Mouse (Mus musculus) midbrain, embryonic 12.5 days (tissue): ENCODE data around the gene Nlrp4a. TPM values are rescaled to one million over a fixed set of nuclear protein-coding genes. Genes with fewer than 3 reads are reported as not detected.
"Not testable (repeated sequence)": the region's sequence is repeated elsewhere in the genome, so short reads cannot be mapped to it uniquely, and the experiment has no call there.

Experiments
- ATAC-seq: fragments of 200-750 bp; cut with Nextera tagmentation; 2 replicates; pipeline ENCODE4 v1.8.0; 2017; ENCODE audit warnings: low read depth, moderate TSS enrichment, moderate library complexity; ENCODE audit not compliant: low FRiP score
- H3K27ac ChIP-seq: fragments of 300-500 bp; sonication (generic); replicated peaks from 2 replicates; pipeline ENCODE4 v1.5.1; 2016; ENCODE audit warnings: mild to moderate bottlenecking
- H3K27me3 ChIP-seq: fragments of 300-500 bp; sonication (generic); 2 replicates; pipeline ENCODE4 v1.6.1; 2016; ENCODE audit warnings: mild to moderate bottlenecking
- H3K36me3 ChIP-seq: fragments of 300-500 bp; sonication (generic); 2 replicates; pipeline ENCODE4 v1.6.1; 2016
- H3K4me1 ChIP-seq: fragments of 300-500 bp; sonication (generic); 2 replicates; pipeline ENCODE4 v1.6.1; 2016
- H3K4me2 ChIP-seq: fragments of 300-500 bp; sonication (generic); replicated peaks from 2 replicates; pipeline ENCODE4 v1.6.1; 2016; ENCODE audit warnings: mild to moderate bottlenecking, moderate library complexity
- H3K4me3 ChIP-seq: fragments of 300-500 bp; sonication (generic); 2 replicates; pipeline ENCODE4 v1.5.1; 2016; ENCODE audit warnings: mild to moderate bottlenecking
- H3K9ac ChIP-seq: fragments of 300-500 bp; sonication (generic); replicated peaks from 2 replicates; pipeline ENCODE4 v1.6.1; 2016; ENCODE audit warnings: mild to moderate bottlenecking, moderate library complexity
- H3K9me3 ChIP-seq: fragments of 300-500 bp; sonication (generic); 2 replicates; pipeline ENCODE4 v1.6.1; 2016; ENCODE audit warnings: mild to moderate bottlenecking
- WGBS: fragments of 180-500 bp; shearing (Covaris S2); methylation state at CpG from one replicate; pipeline ENCODE4 v1.1.7; 2016; 5-methylcytosine and 5-hydroxymethylcytosine counted together
- polyA plus RNA-seq: library from polyadenylated mRNA; unstranded; fragments of >200 nt; fragmentation: Nextera tagmentation; extraction: Ambion mirVana; gene quantifications from 2 replicates; pipeline ENCODE4 v1.2.1, GENCODE M21; 2016

Gene Nlrp4a
- polyA plus RNA-seq, result not detected in 2 replicates

DNA sequence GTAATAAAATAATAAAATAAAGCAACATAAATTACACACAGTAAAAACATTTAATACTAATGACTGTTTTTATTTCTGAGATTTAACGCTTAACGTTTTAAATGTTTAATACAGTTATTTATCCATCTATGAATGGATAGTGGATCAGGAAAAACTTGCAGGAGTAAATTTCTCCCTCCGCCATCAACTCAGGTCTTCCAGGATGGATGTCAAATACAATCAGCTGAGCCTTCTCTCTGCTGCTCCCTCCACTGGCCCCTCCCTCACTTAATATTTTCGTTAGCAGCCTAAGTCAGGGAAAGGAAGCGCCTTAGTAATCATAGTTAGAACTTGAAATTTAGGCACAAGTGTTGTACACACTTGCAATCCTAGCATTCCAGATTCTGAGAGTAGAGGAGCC lies at the start of gene Nlrp4a:
TSS of gene Nlrp4a (plus strand) at position 301 of the 400 bp plus-strand sequence.
- Histone ChIP-seq H3K9ac (no peak within 1 kb of the TSS), H3K9me3 (no peaks in the 10 kb centered on the region), H3K27ac (no peak within 1 kb of the TSS), H3K27me3 (no peaks in the 10 kb centered on the region), H3K4me3 (no peak within 1 kb of the TSS), H3K36me3 (no peaks in the 10 kb centered on the region), H3K4me2 (no peak within 1 kb of the TSS), H3K4me1 (no peaks in the 10 kb centered on the region)
- no peak for ATAC-seq
- WGBS, result 86% methylated on average over 5 of the region's 5 CpGs

DNA sequence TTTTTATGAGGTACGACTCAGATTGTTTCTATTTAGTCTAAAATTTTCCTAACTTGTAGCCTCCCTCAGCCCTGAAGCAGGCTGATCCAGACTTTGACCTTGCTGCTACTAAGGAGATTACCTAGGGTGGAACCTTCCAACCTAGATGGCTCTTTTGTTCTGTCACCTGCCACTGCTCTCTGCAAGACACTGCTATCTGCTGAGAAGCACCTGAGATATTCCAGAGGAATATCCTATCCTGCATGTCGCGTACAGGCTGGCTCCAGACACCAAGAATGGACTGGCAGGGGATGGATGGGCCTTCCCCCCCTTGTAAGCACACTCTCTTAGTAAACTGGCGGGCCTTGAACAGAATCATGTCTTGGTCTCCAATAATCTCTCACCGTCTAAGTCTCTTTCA lies 48.2 kb upstream of the Nlrp4a start:
- H3K4me3 ChIP-seq, H3K27me3 ChIP-seq, ATAC-seq, H3K27ac ChIP-seq, H3K9ac ChIP-seq, H3K9me3 ChIP-seq, H3K4me1 ChIP-seq, H3K36me3 ChIP-seq, H3K4me2 ChIP-seq: not testable (repeated sequence)
- 76% methylated on average over 5 of the region's 5 CpGs for WGBS

DNA sequence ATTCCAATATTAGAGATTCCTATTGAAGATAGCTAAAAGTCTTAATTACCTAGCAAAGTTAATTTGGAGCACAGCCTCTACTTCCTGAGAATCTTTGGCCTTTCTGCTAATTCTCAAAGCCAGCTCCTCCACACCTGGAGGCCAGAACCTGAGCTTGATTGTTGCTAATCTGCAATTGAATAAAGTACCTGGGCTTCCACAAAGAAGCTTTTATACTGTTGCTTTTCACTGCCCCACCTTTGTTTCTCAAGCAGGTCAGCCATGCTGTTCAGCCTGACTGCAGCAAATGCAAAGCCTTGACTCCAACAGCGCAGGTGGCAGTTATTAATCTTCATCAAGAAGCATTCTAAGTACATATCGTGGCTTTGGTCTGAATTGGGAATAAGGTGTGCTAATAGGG lies 43.8 kb upstream of the Nlrp4a start:
- H3K9me3 ChIP-seq, result peaks cover 15% of the 10 kb centered on the region; the same call in 1 of the 2 replicates
- H3K27ac ChIP-seq, H3K9ac ChIP-seq, H3K27me3 ChIP-seq, H3K4me1 ChIP-seq, H3K36me3 ChIP-seq, ATAC-seq, H3K4me2 ChIP-seq, H3K4me3 ChIP-seq: not testable (repeated sequence)
- WGBS, result 81% methylated on average over 2 of the region's 2 CpGs

DNA sequence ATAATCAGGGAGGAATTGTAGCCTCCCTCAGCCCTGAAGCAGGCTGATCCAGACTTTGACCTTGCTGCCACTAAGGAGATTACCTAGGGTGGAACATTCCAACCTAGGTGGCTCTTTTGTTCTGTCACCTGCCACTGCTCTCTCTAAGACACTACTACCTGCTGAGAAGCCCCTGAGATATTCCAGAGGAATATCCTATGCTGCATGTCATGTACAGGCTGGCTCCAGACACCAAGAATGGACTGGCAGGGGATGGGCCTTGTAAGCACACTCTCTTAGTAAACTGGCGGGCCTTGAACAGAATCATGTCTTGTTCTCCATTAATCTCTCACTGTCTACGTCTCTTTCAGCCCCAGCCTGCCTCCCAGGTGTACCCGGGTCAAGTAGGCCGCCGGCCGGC lies 43.1 kb upstream of the Nlrp4a start:
- H3K36me3 ChIP-seq, H3K4me2 ChIP-seq, H3K27ac ChIP-seq, H3K4me3 ChIP-seq, ATAC-seq, H3K27me3 ChIP-seq, H3K9ac ChIP-seq, H3K4me1 ChIP-seq: not testable (repeated sequence)
- H3K9me3 ChIP-seq, result peaks cover 13% of the 10 kb centered on the region; the same call in 1 of the 2 replicates
- 88% methylated on average over 6 of the region's 6 CpGs for WGBS

DNA sequence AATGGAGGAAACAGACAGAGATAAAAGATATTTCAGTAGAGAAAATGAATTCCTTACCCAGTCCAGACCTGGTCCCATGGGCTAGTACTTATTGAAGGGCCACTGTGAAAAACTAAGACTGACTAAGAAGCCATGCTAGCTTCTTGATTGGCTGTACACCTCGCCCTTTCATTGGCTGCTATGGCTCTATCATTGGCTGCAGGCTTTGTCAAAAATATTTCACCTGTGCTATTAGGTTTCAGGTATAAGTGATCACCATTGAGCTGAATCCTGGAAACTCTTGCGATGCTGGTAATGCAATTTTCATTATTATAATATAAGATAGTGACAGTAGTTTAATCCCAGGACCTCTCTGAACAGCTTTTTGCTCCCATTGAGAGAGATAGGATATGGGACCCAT lies 31.3 kb upstream of the Nlrp4a start, which contains the start of gene Nlrp9c:
TSS of gene Nlrp9c (minus strand) at position 101 of the 400 bp plus-strand sequence.
- H3K9ac ChIP-seq, H3K4me3 ChIP-seq, H3K36me3 ChIP-seq, H3K27me3 ChIP-seq, ATAC-seq, H3K4me1 ChIP-seq, H3K4me2 ChIP-seq, H3K27ac ChIP-seq: not testable (repeated sequence)
- WGBS, result 71% methylated on average over 2 of the region's 2 CpGs
- 0 out of 2 replicates have a peak, but pooled peaks cover 12% of the 10 kb centered on the region for H3K9me3 ChIP-seq

DNA sequence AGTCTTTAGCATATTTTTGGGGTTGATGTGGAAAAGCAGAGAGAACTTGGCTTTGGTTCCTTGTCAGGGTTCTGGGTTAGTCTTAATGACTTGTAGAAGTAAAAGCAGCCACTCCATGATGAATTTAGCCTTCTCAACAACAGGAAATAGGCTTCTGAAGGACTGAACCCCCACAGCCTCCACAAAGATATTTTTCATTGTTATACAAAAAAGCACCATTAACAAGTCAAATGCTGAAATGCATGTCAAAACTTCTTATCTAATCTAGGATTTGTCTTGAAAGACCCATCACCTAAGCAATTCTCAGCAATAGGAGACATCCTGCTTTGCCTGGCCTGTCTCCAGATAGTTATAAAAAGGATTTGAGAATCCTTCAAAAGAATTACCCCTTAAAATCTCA lies 41.8 kb downstream of the Nlrp4a start:
- Histone ChIP-seq H3K4me3 (no peak overlapping the region), H3K4me2 (no peak overlapping the region), H3K9me3 (peaks cover 19% of the 10 kb centered on the region), H3K4me1 (no peaks in the 10 kb centered on the region), H3K27me3 (no peaks in the 10 kb centered on the region), H3K9ac (no peak overlapping the region), H3K27ac (no peak overlapping the region), H3K36me3 (no peaks in the 10 kb centered on the region)
- ATAC-seq, result no peak

DNA sequence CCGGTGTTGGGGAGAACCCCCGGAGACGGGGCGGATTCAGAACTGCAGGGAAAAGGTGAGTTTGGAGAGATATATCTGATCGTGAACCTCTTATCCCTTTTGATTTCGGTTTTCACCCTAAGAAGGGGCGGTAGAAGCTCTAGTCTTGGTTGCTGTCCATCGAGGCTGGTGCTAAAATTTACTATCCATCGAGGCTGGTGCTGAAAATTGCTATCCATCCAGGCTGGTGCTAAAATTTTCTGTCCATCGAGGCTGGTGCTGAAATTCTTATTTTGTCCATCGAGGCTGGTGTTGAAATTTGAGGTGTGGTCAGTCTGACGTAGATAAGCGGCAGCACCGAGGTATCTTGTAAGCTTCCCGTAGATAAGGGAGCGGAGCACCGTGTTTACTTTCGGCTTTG lies 54.6 kb downstream of the Nlrp4a start:
- not testable (repeated sequence) for H3K4me2 ChIP-seq, H3K27me3 ChIP-seq, H3K4me3 ChIP-seq, ATAC-seq, H3K9ac ChIP-seq, H3K4me1 ChIP-seq, H3K36me3 ChIP-seq, H3K9me3 ChIP-seq, H3K27ac ChIP-seq
- 83% methylated on average over 18 of the region's 18 CpGs for WGBS

Other genes with a start within 250 kb of the Nlrp4a start
- not detected in 2 replicates for gene Vmn1r184, start 174.8 kb upstream of the Nlrp4a start, polyA plus RNA-seq
- gene Cyp2a4, start 127.9 kb upstream of the Nlrp4a start, polyA plus RNA-seq, result not detected in 2 replicates
- not detected in 2 replicates for gene Nlrp9c, start 31.4 kb upstream of the Nlrp4a start, polyA plus RNA-seq
- gene Nlrp9a, start 99.9 kb downstream of the Nlrp4a start, polyA plus RNA-seq, result not detected in 2 replicates
- gene Vmn1r185, start 183.4 kb downstream of the Nlrp4a start, polyA plus RNA-seq, result not detected in 2 replicates